Mouse (Mus musculus) heart, adult 9 months (tissue): ENCODE results near the gene Apom.

Experiments
- DNase-seq, 2 experiments: peaks; one replicate each; pipeline ENCODE4 v3.0.0; 2022; ENCODE audit warnings: low spot score in 2 of 2

Gene Apom

GRCm38 (mm10) chr17:35096597-35096996 is 35.3 kb downstream of the Apom start:
- DNase-seq, result no peak

GRCm38 (mm10) chr17:35094475-35095365 is 37.1 kb downstream of the Apom start:
- no peak for DNase-seq

GRCm38 (mm10) chr17:35092403-35093198 is 39.2 kb downstream of the Apom start:
- DNase-seq, result no peak

DNA sequence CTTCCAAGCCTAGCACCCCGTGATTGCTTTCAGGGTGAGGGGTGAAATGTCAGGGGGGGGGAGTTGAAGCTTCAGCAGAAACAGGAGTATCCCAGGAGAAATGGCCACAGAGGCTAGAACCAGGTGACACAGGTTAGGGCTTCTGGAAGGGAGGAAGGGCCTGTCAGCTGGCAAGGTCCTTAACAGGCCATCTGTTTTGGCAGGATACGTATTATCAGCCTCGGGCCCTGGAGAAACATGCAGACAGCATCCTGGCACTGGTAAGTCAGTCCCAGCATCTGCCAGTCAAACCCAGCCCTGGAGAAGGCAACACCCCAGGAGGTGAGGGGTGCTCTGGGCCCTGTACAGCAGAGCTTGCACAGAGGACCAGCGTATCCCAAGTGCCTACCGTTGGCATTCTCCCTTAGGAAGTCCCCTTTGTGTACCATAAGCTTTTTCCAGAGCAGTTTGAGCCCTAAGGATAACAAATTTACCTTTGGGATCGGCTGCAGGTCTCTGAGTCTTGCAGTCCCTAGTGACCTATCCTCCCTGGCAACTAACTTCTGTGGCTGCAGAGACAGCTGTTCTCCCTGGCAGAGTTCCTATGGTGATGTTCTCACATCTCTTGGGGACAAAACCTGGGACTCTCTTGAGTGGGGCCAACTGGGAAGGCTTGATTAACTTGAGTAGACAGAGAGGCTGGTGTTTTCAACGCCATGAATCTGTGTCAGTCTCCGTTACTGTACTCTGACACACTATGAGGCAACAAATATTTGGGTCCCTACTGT is 41.5 kb downstream of the Apom start:
- DNase-seq, result peak; percentile 29 to 36

GRCm38 (mm10) chr17:35088825-35089644 is 42.8 kb downstream of the Apom start, which contains the start of gene Abhd16a:
Gene Abhd16a (plus strand): TSS chr17:35089263.
- peak; percentile 95 for DNase-seq

DNA sequence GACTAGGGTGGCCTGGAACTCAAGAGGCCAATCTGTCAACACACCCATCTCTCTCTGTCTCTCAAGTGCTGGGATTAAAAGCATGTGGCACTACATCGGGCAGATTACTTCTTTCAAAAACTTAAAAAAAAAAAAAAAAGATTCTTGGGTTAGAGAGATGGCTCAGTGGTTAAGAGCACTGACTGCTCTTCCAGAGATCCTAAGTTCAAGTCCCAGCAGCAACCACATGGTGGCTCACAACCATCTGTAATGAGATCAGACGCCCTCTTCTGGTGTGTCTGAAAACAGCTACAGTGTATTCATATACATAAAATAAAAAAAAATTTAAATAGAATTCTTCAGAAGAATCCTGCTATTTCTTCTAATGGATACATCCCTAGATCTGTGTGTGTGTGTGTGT is 43.7 kb downstream of the Apom start:
- DNase-seq, result no peak

- no peak for DNase-seq
These were observed 46.5 kb downstream of the Apom start, which contains the start of gene Ly6g6f for GRCm38 (mm10) chr17:35085208-35085865. Gene Ly6g6f (minus strand): TSS chr17:35085610.

GRCm38 (mm10) chr17:35083929-35084497 is 47.8 kb downstream of the Apom start:
- no peak for DNase-seq

DNA sequence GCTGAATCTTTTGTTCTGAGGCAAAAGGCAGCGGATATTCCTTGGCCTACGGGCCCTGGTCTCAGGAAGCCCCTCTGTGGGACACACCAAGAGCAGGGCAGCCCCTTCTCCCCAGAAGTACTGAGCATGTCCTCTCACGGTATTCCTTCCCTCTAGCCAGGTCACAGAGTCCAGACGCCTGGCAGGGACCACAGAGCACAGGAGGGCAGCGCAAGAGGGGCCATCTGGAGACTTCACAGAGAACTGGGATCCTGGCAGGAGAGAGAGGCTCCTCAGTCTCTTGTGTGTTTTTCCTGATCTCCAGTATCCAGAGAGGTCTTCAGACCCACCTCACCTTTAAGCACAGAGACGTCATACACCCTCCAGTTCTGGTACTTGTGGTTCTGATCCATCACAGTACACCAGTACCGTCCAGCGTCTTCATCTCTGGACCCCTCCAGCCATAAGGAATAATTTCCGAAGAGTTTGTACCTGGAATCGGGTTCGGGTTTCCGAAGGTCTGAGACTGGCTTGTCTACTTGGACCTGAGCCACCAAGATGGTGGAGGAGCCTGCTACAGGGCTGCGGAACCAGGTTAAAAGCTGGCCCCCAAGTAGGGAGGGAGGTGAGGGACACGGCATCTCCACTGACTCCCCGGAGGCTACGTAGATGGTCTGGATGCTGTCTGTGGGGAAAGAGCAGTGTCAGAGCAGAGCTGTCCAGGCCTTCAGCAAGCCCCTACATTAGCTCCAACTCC is 48.8 kb downstream of the Apom start:
- no peak for DNase-seq

- DNase-seq, result no peak
These were observed 51.1 kb downstream of the Apom start for GRCm38 (mm10) chr17:35080710-35081109.

DNA sequence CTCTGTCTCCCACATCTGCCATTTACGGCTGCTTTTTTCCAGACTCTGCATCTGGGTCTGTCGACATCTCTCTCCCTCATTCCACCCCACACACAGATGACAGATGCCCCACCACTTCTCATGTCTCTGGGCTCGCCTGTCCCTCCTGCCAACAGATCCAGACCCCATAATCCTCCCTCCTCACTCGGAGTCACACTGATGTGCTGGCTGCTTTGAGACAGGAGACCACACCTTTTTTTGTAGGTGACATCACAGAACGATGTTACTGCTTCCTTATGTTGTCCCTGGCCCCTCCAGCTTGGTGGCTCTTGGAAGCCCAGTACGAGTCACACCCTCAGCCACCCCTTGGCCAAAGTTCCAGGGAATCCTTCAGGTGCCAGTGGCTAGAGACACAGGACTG is 51.6 kb downstream of the Apom start:
- DNase-seq, result no peak

DNA sequence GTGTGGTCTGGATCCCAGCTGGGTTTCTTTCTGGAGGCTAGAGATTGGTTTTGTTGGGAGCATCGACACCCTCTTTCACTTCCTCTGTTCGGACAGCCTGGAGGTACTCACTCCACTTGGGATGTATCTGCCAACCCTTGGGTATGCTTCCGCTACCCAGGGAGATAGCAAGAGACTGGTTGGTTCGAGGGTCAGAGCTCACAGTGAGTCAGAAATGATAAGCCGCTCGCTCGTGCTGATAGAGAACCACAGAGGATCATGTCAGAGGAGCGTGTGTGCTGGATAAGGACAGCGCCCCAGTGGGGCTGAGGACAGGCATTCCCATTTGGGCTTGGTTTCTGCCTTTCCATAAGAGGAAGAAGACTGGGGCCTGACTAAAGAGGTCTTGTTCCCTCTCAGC is 52.1 kb downstream of the Apom start:
- DNase-seq, result no peak
